Mouse (Mus musculus): Measurements from ENCODE around the gene Med16. TPM values are rescaled to one million over a fixed set of nuclear protein-coding genes. Genes with fewer than 3 reads are reported as not detected.

Gene Med16
- polyA plus RNA-seq, 1 experiment: 15.2 TPM

- Histone ChIP-seq H3K27ac (ENCODE audit: insufficient read depth, low read length) (no peak overlapping the region), H3K4me3 (ENCODE audit: insufficient read depth, low read length) (no peak overlapping the region), H3K4me1 (ENCODE audit: control insufficient read depth, insufficient read depth, low read length) (peaks cover 17% of the 10 kb centered on the region)
- TF ChIP-seq CTCF (IDR thresholded peaks at IDR 0.05; ENCODE audit: borderline replicate concordance, insufficient read depth, low read length) (no peak), POLR2A (IDR thresholded peaks at IDR 0.05; ENCODE audit: low read depth, low read length) (no peak)
Observed at GRCm38 (mm10) chr10:79933861-79934260, 25.1 kb upstream of the Med16 start.

GRCm38 (mm10) chr10:79933145-79933679 lies 24.5 kb upstream of the Med16 start:
- Histone ChIP-seq H3K4me3 (ENCODE audit: insufficient read depth, low read length) (no peak overlapping the region), H3K4me1 (ENCODE audit: control insufficient read depth, insufficient read depth, low read length) (peaks cover 17% of the 10 kb centered on the region), H3K27ac (ENCODE audit: insufficient read depth, low read length) (no peak overlapping the region)
- no peak for TF ChIP-seq POLR2A (IDR thresholded peaks at IDR 0.05; ENCODE audit: low read depth, low read length)
- TF ChIP-seq CTCF (IDR thresholded peaks at IDR 0.05; ENCODE audit: borderline replicate concordance, insufficient read depth, low read length): no peak

GRCm38 (mm10) chr10:79932736-79933135 lies 24.0 kb upstream of the Med16 start:
- Histone ChIP-seq H3K4me1 (ENCODE audit: control insufficient read depth, insufficient read depth, low read length) (peaks cover 17% of the 10 kb centered on the region), H3K27ac (ENCODE audit: insufficient read depth, low read length) (no peak overlapping the region), H3K4me3 (ENCODE audit: insufficient read depth, low read length) (no peak overlapping the region)
- no peak for TF ChIP-seq POLR2A (IDR thresholded peaks at IDR 0.05; ENCODE audit: low read depth, low read length)

- no peak for TF ChIP-seq CTCF (IDR thresholded peaks at IDR 0.05; ENCODE audit: borderline replicate concordance, insufficient read depth, low read length)
- TF ChIP-seq POLR2A (IDR thresholded peaks at IDR 0.05; ENCODE audit: low read depth, low read length): no peak
- H3K4me1 ChIP-seq (ENCODE audit: control insufficient read depth, insufficient read depth, low read length): peaks cover 17% of the 10 kb centered on the region
- no peak overlapping the region for H3K27ac ChIP-seq (ENCODE audit: insufficient read depth, low read length)
Observed at GRCm38 (mm10) chr10:79931797-79932196, 23.1 kb upstream of the Med16 start.

GRCm38 (mm10) chr10:79930826-79931186 lies 22.1 kb upstream of the Med16 start:
- H3K27ac ChIP-seq (ENCODE audit: insufficient read depth, low read length): no peak overlapping the region
- H3K4me1 ChIP-seq (ENCODE audit: control insufficient read depth, insufficient read depth, low read length): peaks cover 14% of the 10 kb centered on the region
- H3K4me3 ChIP-seq (ENCODE audit: insufficient read depth, low read length): no peak overlapping the region

More at GRCm38 (mm10) chr10:79931797-79932196, 23.1 kb upstream of the Med16 start:
- no peak overlapping the region for H3K4me3 ChIP-seq (ENCODE audit: insufficient read depth, low read length)

GRCm38 (mm10) chr10:79929967-79930825 lies 21.5 kb upstream of the Med16 start:
- Histone ChIP-seq H3K4me3 (ENCODE audit: insufficient read depth, low read length) (no peak overlapping the region), H3K4me1 (ENCODE audit: control insufficient read depth, insufficient read depth, low read length) (peaks cover 14% of the 10 kb centered on the region), H3K27ac (ENCODE audit: insufficient read depth, low read length) (no peak overlapping the region)
- TF ChIP-seq CTCF (IDR thresholded peaks at IDR 0.05; ENCODE audit: borderline replicate concordance, insufficient read depth, low read length) (no peak), POLR2A (IDR thresholded peaks at IDR 0.05; ENCODE audit: low read depth, low read length) (no peak)

More at GRCm38 (mm10) chr10:79930826-79931186, 22.1 kb upstream of the Med16 start:
- no peak for TF ChIP-seq CTCF (IDR thresholded peaks at IDR 0.05; ENCODE audit: borderline replicate concordance, insufficient read depth, low read length)
- TF ChIP-seq POLR2A (IDR thresholded peaks at IDR 0.05; ENCODE audit: low read depth, low read length): no peak

- Histone ChIP-seq H3K4me1 (ENCODE audit: control insufficient read depth, insufficient read depth, low read length) (peaks cover 12% of the 10 kb centered on the region), H3K27ac (ENCODE audit: insufficient read depth, low read length) (no peak overlapping the region), H3K4me3 (ENCODE audit: insufficient read depth, low read length) (peak overlapping the region; percentile 87)
- no peak for TF ChIP-seq POLR2A (IDR thresholded peaks at IDR 0.05; ENCODE audit: low read depth, low read length)
Observed at GRCm38 (mm10) chr10:79928907-79929701, 20.4 kb upstream of the Med16 start.

GRCm38 (mm10) chr10:79928030-79928694 lies 19.4 kb upstream of the Med16 start:
- H3K27ac ChIP-seq (ENCODE audit: insufficient read depth, low read length): peak overlapping the region; percentile 74
- H3K4me1 ChIP-seq (ENCODE audit: control insufficient read depth, insufficient read depth, low read length): peaks cover 8% of the 10 kb centered on the region
- TF ChIP-seq CTCF (IDR thresholded peaks at IDR 0.05; ENCODE audit: borderline replicate concordance, insufficient read depth, low read length) (no peak), POLR2A (IDR thresholded peaks at IDR 0.05; ENCODE audit: low read depth, low read length) (no peak)
- H3K4me3 ChIP-seq (ENCODE audit: insufficient read depth, low read length): peak overlapping the region; percentile 87

- H3K27ac ChIP-seq (ENCODE audit: insufficient read depth, low read length): peak overlapping the region; percentile 74
- peaks cover 4% of the 10 kb centered on the region for H3K4me1 ChIP-seq (ENCODE audit: control insufficient read depth, insufficient read depth, low read length)
- H3K4me3 ChIP-seq (ENCODE audit: insufficient read depth, low read length): peak overlapping the region; percentile 87
- TF ChIP-seq POLR2A (IDR thresholded peaks at IDR 0.05; ENCODE audit: low read depth, low read length): peak; percentile 6
- TF ChIP-seq CTCF (IDR thresholded peaks at IDR 0.05; ENCODE audit: borderline replicate concordance, insufficient read depth, low read length): no peak
Observed at GRCm38 (mm10) chr10:79927324-79928029, 18.8 kb upstream of the Med16 start.
